Mouse (Mus musculus) lung, adult 2 months (tissue): ENCODE measurements around the gene Atg7.

Experiments used
- CTCF ChIP-seq: fragments of 200-500 bp; IDR thresholded peaks from 2 replicates; pipeline ENCODE4 v1.5.1; 2011; ENCODE audit warnings: mild to moderate bottlenecking, low read length, control low read depth; ENCODE audit not compliant: insufficient read depth
- POLR2A ChIP-seq: fragments of 200-500 bp; IDR thresholded peaks from 2 replicates; pipeline ENCODE4 v1.6.1; 2011; ENCODE audit warnings: low read depth, mild to moderate bottlenecking, control low read depth, low read length, borderline replicate concordance; ENCODE audit errors: extremely low read depth

- TF ChIP-seq CTCF (no peak), POLR2A (no peak)
Observed at GRCm38 (mm10) chr6:114770337-114770736, 127.4 kb downstream of the Atg7 start.
